Mouse (Mus musculus): ENCODE measurements at regions not wholly inside any gene's neighbourhood (a gene's known extent, or its start where the extent isn't known, plus 50 kb on each side); places are given as distances from the start of the nearest gene placed in this dataset.
"Not testable (repeated sequence)": the region's sequence is repeated elsewhere in the genome, so short reads cannot be mapped to it uniquely, and the experiment has no call there.

GRCm38 (mm10) chr8:88064414-88065110, 54.0 kb upstream of the Cnep1r1 start:
- DNase-seq (ENCODE audit: low spot score) = no peak

GRCm38 (mm10) chr8:88059107-88059506, 59.5 kb upstream of the Cnep1r1 start:
- DNase-seq (ENCODE audit: low spot score) = not testable (repeated sequence)

- no peak for DNase-seq (ENCODE audit: low spot score)
These were observed 60.8 kb upstream of the Cnep1r1 start for GRCm38 (mm10) chr8:88057686-88058234.

- no peak for DNase-seq (ENCODE audit: low spot score)
These were observed 67.9 kb upstream of the Cnep1r1 start for GRCm38 (mm10) chr8:88050651-88051050.

- DNase-seq (ENCODE audit: low spot score) = no peak
These were observed 69.5 kb upstream of the Cnep1r1 start for GRCm38 (mm10) chr8:88049091-88049490.

- DNase-seq (ENCODE audit: low spot score) = no peak
These were observed 72.6 kb upstream of the Cnep1r1 start for GRCm38 (mm10) chr8:88045995-88046394.

GRCm38 (mm10) chr8:88039286-88039685, 79.3 kb upstream of the Cnep1r1 start:
- DNase-seq (ENCODE audit: low spot score) = no peak

GRCm38 (mm10) chr8:88037994-88038393, 78.6 kb upstream of the Zfp423 start:
- no peak for DNase-seq (ENCODE audit: low spot score)

GRCm38 (mm10) chr8:88033054-88033453, 73.7 kb upstream of the Zfp423 start:
- peak; percentile 6 for DNase-seq (ENCODE audit: low spot score)

GRCm38 (mm10) chr8:88024496-88024895, 65.1 kb upstream of the Zfp423 start:
- DNase-seq (ENCODE audit: low spot score) = no peak

- DNase-seq (ENCODE audit: low spot score) = no peak
These were observed 64.0 kb upstream of the Zfp423 start for GRCm38 (mm10) chr8:88023423-88023822.

- DNase-seq (ENCODE audit: low spot score) = no peak
These were observed 63.5 kb upstream of the Zfp423 start for GRCm38 (mm10) chr8:88022776-88023385.

- no peak for DNase-seq (ENCODE audit: low spot score)
These were observed 60.1 kb upstream of the Zfp423 start for GRCm38 (mm10) chr8:88019243-88020115.

GRCm38 (mm10) chr8:88018494-88018893, 59.1 kb upstream of the Zfp423 start:
- no peak for DNase-seq (ENCODE audit: low spot score)

GRCm38 (mm10) chr8:88012177-88012825, 52.9 kb upstream of the Zfp423 start:
- DNase-seq (ENCODE audit: low spot score) = no peak

- DNase-seq (ENCODE audit: low spot score) = no peak
These were observed 51.2 kb upstream of the Zfp423 start for GRCm38 (mm10) chr8:88010566-88010965.

- no peak for DNase-seq (ENCODE audit: low spot score)
These were observed 50.5 kb upstream of the Zfp423 start for GRCm38 (mm10) chr8:88009878-88010277.
